Mouse (Mus musculus) G1E (cell line): Measurements from ENCODE around the gene Folr2.

Experiments
- CTCF ChIP-seq: IDR thresholded peaks from 2 replicates; pipeline ENCODE4 v1.5.1; 2012; ENCODE audit warnings: low read depth, low read length, inconsistent platforms, mixed read lengths
- GATA1 ChIP-seq: IDR thresholded peaks from 2 replicates; pipeline ENCODE4 v1.6.1; 2012; ENCODE audit warnings: borderline replicate concordance, low read length, inconsistent platforms, mixed read lengths
- GATA2 ChIP-seq: IDR thresholded peaks from 2 replicates; pipeline ENCODE4 v1.6.1; 2012; ENCODE audit warnings: low read depth, low read length, inconsistent platforms, borderline replicate concordance
- POLR2AphosphoS5 ChIP-seq: IDR thresholded peaks from 2 replicates; pipeline ENCODE4 v1.6.1; 2012; ENCODE audit warnings: low read depth, low read length, inconsistent platforms; ENCODE audit not compliant: insufficient replicate concordance

DNA sequence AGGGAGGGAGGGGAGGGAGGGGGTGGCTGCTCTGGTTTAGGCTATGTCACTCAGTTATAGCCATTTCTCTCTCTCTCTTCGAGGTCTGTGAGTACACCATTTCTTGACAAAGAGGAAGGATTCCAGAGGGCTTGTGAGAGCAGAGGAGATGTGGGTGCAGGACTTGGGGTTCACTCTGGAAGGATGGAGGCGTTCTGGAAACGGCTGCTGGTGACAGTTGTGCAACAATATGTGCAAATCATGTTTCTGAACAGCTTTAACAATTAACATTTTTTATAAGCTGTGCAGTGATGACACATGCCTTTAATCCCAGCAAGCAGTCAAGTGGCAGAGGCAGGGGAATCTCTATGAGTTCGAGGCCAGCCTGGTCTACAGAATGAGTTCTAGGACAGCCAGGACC is 23.9 kb upstream of the Folr2 start:
- TF ChIP-seq CTCF (no peak), GATA1 (no peak), POLR2AphosphoS5 (no peak), GATA2 (no peak)
